Mouse (Mus musculus): ENCODE data around the gene Gm44502.
"Not testable (repeated sequence)": the region's sequence is repeated elsewhere in the genome, so short reads cannot be mapped to it uniquely, and the experiment has no call there.

The Gm44502 gene

GRCm38 (mm10) chr15:89453865-89454478, 24.5 kb upstream of the Gm44502 start, which contains the start of gene Mapk8ip2:
Gene Mapk8ip2 (plus strand): TSS chr15:89453913.
- DNase-seq (ENCODE audit: low read depth, low spot score) = peak; percentile 48

DNA sequence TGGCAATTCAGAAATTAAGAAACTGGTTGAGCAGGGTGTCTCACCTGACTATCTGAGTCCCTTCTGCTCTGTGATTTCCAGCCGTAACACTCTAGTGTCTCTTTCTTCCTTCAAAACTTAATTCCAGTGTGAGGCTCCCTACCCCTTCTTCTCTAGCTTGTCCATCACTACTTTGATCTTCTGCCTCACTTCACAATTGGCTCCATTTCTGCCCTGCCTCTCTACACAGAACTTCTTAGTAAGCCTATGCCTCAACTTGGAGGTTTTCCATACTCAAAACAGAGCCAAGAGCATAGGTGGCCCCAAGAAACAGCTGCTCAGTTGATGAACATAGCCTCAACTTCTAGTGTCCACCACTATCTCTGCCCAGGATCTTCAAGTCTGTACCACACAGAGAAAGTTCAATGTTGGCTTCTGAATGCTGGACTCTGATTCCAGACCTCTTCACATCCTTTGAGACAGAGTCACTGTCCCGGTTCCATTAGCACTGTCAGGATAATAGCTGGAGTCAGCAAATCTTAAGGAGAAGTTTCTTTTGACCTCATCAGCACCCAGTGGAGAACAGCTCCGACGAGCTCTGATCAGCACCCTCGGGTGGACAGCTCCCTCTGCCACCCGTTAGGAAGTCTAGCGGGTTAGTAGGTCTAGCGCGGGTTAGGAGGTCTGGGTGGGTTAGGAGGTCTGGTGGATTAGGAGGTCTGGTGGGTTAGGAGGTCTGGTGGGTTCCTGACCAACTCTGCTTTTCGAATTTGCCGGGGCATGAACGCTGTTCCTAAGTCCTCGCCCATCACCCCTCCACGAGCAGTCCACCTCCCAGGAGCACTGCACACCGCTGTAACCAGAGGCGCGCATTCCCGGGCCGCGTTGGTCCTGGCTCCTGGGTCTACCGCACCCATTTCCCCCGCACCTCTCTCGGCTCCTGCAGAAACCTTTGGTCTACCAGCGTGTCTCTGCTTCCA, 23.7 kb upstream of the Gm44502 start:
- peak; percentile 13 for DNase-seq (ENCODE audit: low read depth, low spot score)

DNA sequence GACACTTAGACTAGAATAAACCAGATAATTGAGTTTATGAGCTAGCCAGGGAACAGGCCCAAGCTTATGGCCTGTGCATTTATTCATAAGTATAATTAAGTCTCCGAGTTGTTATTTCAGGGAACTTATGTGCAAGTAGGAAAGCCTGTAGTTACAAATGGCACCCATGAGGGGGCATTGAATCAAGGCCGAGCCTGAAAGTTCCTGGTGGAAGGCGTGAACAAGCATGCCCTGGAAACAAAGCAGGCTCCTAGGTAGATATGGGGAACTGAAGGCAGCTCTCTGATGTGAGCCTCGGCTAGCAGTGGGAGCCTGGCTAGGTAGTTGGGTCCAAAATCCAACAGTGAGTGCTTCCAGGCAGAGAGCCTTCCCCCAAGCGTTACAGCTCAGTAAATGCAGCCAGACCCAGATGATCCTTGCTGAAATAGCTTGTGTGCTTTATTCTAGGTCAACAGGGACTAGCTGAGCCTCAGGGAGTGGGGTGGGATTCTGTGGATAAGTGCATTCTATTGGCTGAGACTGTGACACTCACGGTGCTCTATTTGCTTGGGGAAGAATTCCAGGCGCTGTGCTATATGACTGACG, 13.1 kb upstream of the Gm44502 start:
- DNase-seq (ENCODE audit: low read depth, low spot score) = peak; percentile 5

DNA sequence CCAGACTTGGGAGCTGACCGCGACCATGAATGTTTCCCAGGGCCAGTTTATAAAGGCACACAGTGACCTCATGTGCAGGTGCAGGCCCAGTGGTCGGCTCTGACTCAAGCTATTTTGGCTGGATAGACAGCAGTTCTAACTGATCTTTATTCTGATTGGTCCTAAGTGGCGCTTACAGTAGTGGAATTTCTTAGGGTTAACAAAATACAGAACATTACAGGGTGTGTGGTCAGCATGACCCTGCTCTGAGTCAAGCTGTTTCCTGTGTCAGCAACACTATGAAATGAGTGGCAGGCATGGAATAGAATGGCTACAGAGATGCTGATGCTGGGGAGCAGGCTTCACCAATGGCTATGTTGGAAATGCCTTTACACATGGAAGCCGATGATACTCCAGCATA, 6.4 kb upstream of the Gm44502 start:
- no peak for DNase-seq (ENCODE audit: low read depth, low spot score)

GRCm38 (mm10) chr15:89434136-89434535, 4.6 kb upstream of the Gm44502 start:
- DNase-seq (ENCODE audit: low read depth, low spot score) = no peak

DNA sequence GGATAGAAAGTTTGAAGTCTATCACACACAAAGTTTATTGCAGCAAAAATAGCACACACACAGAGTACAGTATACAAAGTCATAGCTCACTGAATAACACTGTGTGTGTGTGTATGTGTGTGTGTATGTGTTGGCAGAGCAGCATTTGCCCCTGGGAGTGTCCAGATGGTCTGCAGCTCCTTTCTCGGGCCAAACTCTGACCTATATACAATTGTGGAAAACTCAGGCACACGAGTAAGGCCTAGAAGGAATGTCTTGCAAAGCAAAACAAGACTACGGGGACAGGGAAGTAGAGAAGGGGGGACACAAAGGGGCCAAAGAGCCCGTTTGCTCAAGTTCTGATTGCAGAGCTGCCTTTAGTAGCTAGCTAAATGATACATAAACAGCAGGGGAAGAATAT, 3.5 kb upstream of the Gm44502 start:
- no peak for DNase-seq (ENCODE audit: low read depth, low spot score)

DNA sequence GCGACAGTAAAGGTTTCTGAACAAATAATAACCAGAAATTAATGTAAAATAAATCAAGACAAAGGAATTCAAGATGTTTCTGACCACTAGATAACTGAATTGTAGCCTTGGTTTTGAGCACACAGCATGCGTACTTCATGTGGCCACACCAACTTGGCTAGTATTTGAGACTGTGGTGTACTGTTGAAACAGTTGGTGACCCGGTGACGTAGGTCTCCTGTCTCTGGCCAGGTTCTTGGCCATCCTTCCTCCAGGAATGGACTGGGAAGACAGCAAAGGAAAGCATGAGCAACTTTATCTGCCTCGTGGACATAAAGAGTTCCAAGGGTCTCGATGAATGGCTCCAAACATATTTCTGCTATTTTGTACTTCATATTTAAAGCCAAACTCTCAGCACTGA, 2.3 kb upstream of the Gm44502 start:
- no peak for DNase-seq (ENCODE audit: low read depth, low spot score)

GRCm38 (mm10) chr15:89431271-89431670, 1.8 kb upstream of the Gm44502 start:
- DNase-seq (ENCODE audit: low read depth, low spot score) = no peak

- not testable (repeated sequence) for DNase-seq (ENCODE audit: low read depth, low spot score)
Observed at GRCm38 (mm10) chr15:89430771-89431170, 1.3 kb upstream of the Gm44502 start.

DNA sequence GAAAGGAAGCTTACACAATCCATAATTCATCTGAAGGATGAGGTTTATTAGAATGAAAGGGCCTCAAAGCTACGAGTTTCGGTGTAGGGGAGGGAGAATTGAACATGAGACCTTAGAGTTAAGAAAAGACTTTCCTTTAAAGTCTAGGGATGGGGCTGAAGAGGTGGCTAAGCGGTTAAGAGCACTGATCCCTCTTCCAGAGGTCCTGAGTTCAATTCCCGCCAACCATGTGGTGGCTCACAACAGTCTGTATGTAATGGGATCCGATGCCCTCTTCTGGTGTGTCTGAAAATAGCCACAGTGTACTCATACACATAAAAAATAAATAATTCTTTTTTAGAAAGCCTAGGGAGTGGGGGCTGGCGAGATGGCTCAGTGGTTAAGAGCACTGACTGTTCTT, 845 bp upstream of the Gm44502 start:
- no peak for DNase-seq (ENCODE audit: low read depth, low spot score)

DNA sequence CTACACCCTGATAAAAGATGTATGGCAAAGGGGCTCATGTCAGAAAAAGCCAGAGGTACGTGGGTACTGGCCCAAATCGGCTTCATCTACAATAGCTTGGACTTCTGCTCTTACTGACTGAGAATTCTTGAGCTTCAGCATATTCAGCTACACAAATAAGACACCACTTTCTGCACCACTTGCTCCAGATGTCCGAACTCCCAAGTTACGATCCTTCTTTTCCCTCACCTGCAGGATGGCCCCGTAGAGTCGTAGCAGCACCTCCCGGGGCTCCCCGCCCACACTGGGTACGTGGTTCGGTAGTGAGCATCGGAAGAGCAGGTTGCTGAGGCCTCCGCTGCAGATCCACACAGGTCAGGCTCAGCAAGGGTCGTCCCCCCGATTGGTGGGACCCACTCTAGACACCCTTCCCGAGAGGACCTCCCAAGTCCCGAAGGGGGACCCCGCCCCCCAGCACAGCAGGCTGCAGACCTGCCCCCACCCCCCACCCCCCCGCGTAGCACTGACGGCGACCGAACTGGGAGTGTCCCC, 610 bp downstream of the Gm44502 start:
- no peak for DNase-seq (ENCODE audit: low read depth, low spot score)

GRCm38 (mm10) chr15:89428136-89428790, 1.2 kb downstream of the Gm44502 start:
- DNase-seq (ENCODE audit: low read depth, low spot score) = no peak

DNA sequence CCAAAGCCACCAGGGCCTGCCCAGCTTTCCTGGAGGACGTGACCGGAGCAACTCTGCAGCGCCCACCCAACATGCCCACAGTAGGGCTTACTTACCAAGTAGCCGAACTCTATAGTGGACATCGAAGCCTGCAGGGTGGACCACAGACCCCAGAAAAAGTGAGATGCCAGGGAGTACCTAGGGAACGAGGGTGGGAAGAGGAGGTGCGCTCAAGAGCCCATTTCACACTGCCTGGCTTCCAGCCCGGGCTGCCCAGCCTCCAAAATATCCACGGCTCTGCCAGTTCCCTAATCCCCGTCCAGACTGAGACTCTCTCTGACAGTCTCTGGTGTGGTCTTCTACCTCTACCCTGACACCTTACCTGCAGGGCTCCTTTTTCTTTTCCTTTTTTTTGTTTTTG, 2.8 kb downstream of the Gm44502 start:
- DNase-seq (ENCODE audit: low read depth, low spot score) = no peak

DNA sequence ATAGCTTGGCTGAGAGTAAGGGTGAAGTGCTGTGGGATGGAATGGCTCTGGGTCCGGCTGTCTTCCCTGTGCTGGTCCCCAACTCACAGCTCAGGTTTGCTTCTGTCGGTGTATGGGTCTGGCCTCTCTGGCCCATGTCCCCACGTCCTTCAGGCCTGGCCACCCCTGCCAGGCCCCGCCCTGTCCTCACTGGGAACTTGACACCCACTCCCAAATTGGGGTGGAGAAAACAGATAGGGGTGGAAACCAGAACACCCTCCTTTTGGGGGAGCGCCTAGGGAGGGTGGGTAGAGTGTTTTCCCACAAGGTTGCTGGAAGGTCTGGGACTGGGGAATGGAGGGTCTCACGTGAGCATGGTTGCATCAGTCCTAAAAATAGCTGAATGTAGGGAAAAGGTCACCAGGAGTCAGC, 3.8 kb downstream of the Gm44502 start, which contains the start of gene Cpt1b:
Cpt1b (minus strand) TSS at position 153 of the 411 bp plus-strand sequence.
- no peak for DNase-seq (ENCODE audit: low read depth, low spot score)

GRCm38 (mm10) chr15:89424621-89425020, 4.9 kb downstream of the Gm44502 start:
- no peak for DNase-seq (ENCODE audit: low read depth, low spot score)

GRCm38 (mm10) chr15:89421938-89422337, 7.6 kb downstream of the Gm44502 start:
- DNase-seq (ENCODE audit: low read depth, low spot score) = no peak

GRCm38 (mm10) chr15:89415282-89415681, 14.2 kb downstream of the Gm44502 start:
- no peak for DNase-seq (ENCODE audit: low read depth, low spot score)

GRCm38 (mm10) chr15:89410118-89410517, 19.4 kb downstream of the Gm44502 start, which contains the start of gene Syce3:
Gene Syce3 (minus strand): TSS chr15:89410503.
- DNase-seq (ENCODE audit: low read depth, low spot score) = no peak

DNA sequence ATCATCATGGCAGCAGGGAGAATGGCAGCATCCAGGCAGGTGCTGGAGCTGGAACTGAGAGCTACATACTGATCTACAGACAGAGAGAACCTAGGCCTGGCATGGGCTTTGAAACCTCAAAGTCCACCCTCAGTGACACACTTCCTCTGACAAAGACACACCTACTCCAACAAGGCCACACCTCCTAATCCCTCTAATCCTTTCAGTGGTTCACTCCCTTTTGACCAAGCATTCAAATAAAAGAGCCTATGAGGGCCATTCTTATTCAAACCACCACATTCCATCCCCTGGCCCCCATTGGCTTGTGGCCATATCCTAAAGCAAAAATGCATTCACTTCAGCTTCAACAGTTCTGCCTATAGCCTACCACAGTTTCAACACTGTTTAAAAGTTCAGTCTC, 22.8 kb downstream of the Gm44502 start:
- DNase-seq (ENCODE audit: low read depth, low spot score) = no peak

GRCm38 (mm10) chr15:89404831-89405623, 24.5 kb downstream of the Gm44502 start:
- no peak for DNase-seq (ENCODE audit: low read depth, low spot score)

- DNase-seq (ENCODE audit: low read depth, low spot score) = no peak
Observed at GRCm38 (mm10) chr15:89402471-89402870, 27.0 kb downstream of the Gm44502 start.

Data from retina, postnatal 7 days (tissue).